Mouse (Mus musculus): ENCODE results near the gene Cd46.

Cd46 gene

GRCm38 (mm10) chr1:195092220-195092720 lies at the start of gene Cd46:
Gene Cd46 (minus strand): TSS chr1:195092249.
- DNase-seq (ENCODE audit: low spot score) = peak; percentile 73

- no peak for DNase-seq (ENCODE audit: low spot score)
Measured at GRCm38 (mm10) chr1:195132070-195132469, 40.0 kb upstream of the Cd46 start.

GRCm38 (mm10) chr1:195131675-195132015 lies 39.6 kb upstream of the Cd46 start:
- no peak for DNase-seq (ENCODE audit: low spot score)

- peak; percentile 82 for DNase-seq (ENCODE audit: low spot score)
Measured at GRCm38 (mm10) chr1:195130953-195131674, 39.1 kb upstream of the Cd46 start, which contains the start of gene Cr1l. Gene Cr1l (minus strand): TSS chr1:195131586.

GRCm38 (mm10) chr1:195130479-195130878 lies 38.4 kb upstream of the Cd46 start:
- DNase-seq (ENCODE audit: low spot score) = no peak

- no peak for DNase-seq (ENCODE audit: low spot score)
Measured at GRCm38 (mm10) chr1:195129867-195130266, 37.8 kb upstream of the Cd46 start.

- no peak for DNase-seq (ENCODE audit: low spot score)
Measured at GRCm38 (mm10) chr1:195114414-195114813, 22.4 kb upstream of the Cd46 start.

GRCm38 (mm10) chr1:195113621-195114020 lies 21.6 kb upstream of the Cd46 start:
- no peak for DNase-seq (ENCODE audit: low spot score)

GRCm38 (mm10) chr1:195100693-195101092 lies 8.6 kb upstream of the Cd46 start:
- no peak for DNase-seq (ENCODE audit: low spot score)

- no peak for DNase-seq (ENCODE audit: low spot score)
Measured at GRCm38 (mm10) chr1:195098004-195098403, 6.0 kb upstream of the Cd46 start.

GRCm38 (mm10) chr1:195091699-195092219 lies 290 bp downstream of the Cd46 start:
- no peak for DNase-seq (ENCODE audit: low spot score)

GRCm38 (mm10) chr1:195082142-195082541 lies 9.9 kb downstream of the Cd46 start:
- DNase-seq (ENCODE audit: low spot score) = no peak

- no peak for DNase-seq (ENCODE audit: low spot score)
Measured at GRCm38 (mm10) chr1:195040437-195040836, 51.6 kb downstream of the Cd46 start.

- no peak for DNase-seq (ENCODE audit: low spot score)
Measured at GRCm38 (mm10) chr1:195038386-195038785, 53.7 kb downstream of the Cd46 start.

GRCm38 (mm10) chr1:195037985-195038384 lies 54.1 kb downstream of the Cd46 start:
- DNase-seq (ENCODE audit: low spot score) = no peak

GRCm38 (mm10) chr1:195037483-195037882 lies 54.6 kb downstream of the Cd46 start:
- no peak for DNase-seq (ENCODE audit: low spot score)

- no peak for DNase-seq (ENCODE audit: low spot score)
Measured at GRCm38 (mm10) chr1:195033941-195034340, 58.1 kb downstream of the Cd46 start.

- no peak for DNase-seq (ENCODE audit: low spot score)
Measured at GRCm38 (mm10) chr1:195032738-195033137, 59.3 kb downstream of the Cd46 start.

- DNase-seq (ENCODE audit: low spot score) = no peak
Measured at GRCm38 (mm10) chr1:195031786-195032185, 60.3 kb downstream of the Cd46 start.

GRCm38 (mm10) chr1:195027507-195027906 lies 64.5 kb downstream of the Cd46 start:
- DNase-seq (ENCODE audit: low spot score) = no peak

- DNase-seq (ENCODE audit: low spot score) = no peak
Measured at GRCm38 (mm10) chr1:195023848-195024247, 68.2 kb downstream of the Cd46 start.

- DNase-seq (ENCODE audit: low spot score) = no peak
Measured at GRCm38 (mm10) chr1:195021831-195022230, 70.2 kb downstream of the Cd46 start.

GRCm38 (mm10) chr1:195019062-195019600 lies 72.9 kb downstream of the Cd46 start:
- no peak for DNase-seq (ENCODE audit: low spot score)
